Mouse (Mus musculus): ENCODE data around the gene Tmem144. TPM values are rescaled to one million over a fixed set of nuclear protein-coding genes. Genes with fewer than 3 reads are reported as not detected.
A peak's percentile ranks its signal among the peaks of the same experiment; 100 is the strongest.
"Not testable (repeated sequence)": the region's sequence is repeated elsewhere in the genome, so short reads cannot be mapped to it uniquely, and the experiment has no call there.

Tmem144 gene
- polyA plus RNA-seq, 1 experiment = not detected

GRCm38 (mm10) chr3:79821131-79821530 is 31.4 kb downstream of the Tmem144 start:
- TF ChIP-seq GATA1 (IDR thresholded peaks at IDR 0.05; ENCODE audit: low read length) (no peak), TAL1 (IDR thresholded peaks at IDR 0.05; ENCODE audit: low read length) (no peak)
- Histone ChIP-seq H3K4me3 (replicated peaks) (no peak overlapping the region), H3K36me3 (ENCODE audit: control insufficient read depth) (no peaks in the 10 kb centered on the region), H3K4me1 (ENCODE audit: control insufficient read depth) (no peaks in the 10 kb centered on the region), H3K27me3 (ENCODE audit: control insufficient read depth) (no peaks in the 10 kb centered on the region), H3K9me3 (ENCODE audit: control insufficient read depth, low read length) (no peaks in the 10 kb centered on the region)

- TF ChIP-seq TAL1 (IDR thresholded peaks at IDR 0.05; ENCODE audit: low read length) (no peak), GATA1 (IDR thresholded peaks at IDR 0.05; ENCODE audit: low read length) (no peak)
- H3K4me3 ChIP-seq (replicated peaks) = no peak overlapping the region
- H3K4me1 ChIP-seq (ENCODE audit: control insufficient read depth) = peaks cover 8% of the 10 kb centered on the region
- no peaks in the 10 kb centered on the region for H3K36me3 ChIP-seq (ENCODE audit: control insufficient read depth)
- no peaks in the 10 kb centered on the region for H3K27me3 ChIP-seq (ENCODE audit: control insufficient read depth)
- no peaks in the 10 kb centered on the region for H3K9me3 ChIP-seq (ENCODE audit: control insufficient read depth, low read length)
Observed at GRCm38 (mm10) chr3:79818202-79818995, 34.2 kb downstream of the Tmem144 start.

GRCm38 (mm10) chr3:79816229-79816628 is 36.3 kb downstream of the Tmem144 start:
- Histone ChIP-seq H3K4me3 (replicated peaks) (no peak overlapping the region), H3K36me3 (ENCODE audit: control insufficient read depth) (no peaks in the 10 kb centered on the region), H3K27me3 (ENCODE audit: control insufficient read depth) (no peaks in the 10 kb centered on the region), H3K9me3 (ENCODE audit: control insufficient read depth, low read length) (no peaks in the 10 kb centered on the region), H3K4me1 (ENCODE audit: control insufficient read depth) (peaks cover 29% of the 10 kb centered on the region)
- TF ChIP-seq TAL1 (IDR thresholded peaks at IDR 0.05; ENCODE audit: low read length) (no peak), GATA1 (IDR thresholded peaks at IDR 0.05; ENCODE audit: low read length) (no peak)

- Histone ChIP-seq H3K36me3 (ENCODE audit: control insufficient read depth) (no peaks in the 10 kb centered on the region), H3K4me3 (replicated peaks) (no peak overlapping the region), H3K27me3 (ENCODE audit: control insufficient read depth) (no peaks in the 10 kb centered on the region), H3K9me3 (ENCODE audit: control insufficient read depth, low read length) (no peaks in the 10 kb centered on the region), H3K4me1 (ENCODE audit: control insufficient read depth) (peaks cover 48% of the 10 kb centered on the region)
- TF ChIP-seq TAL1 (IDR thresholded peaks at IDR 0.05; ENCODE audit: low read length) (no peak), GATA1 (IDR thresholded peaks at IDR 0.05; ENCODE audit: low read length) (no peak)
Observed at GRCm38 (mm10) chr3:79813814-79814490, 38.6 kb downstream of the Tmem144 start.

GRCm38 (mm10) chr3:79812042-79812441 is 40.5 kb downstream of the Tmem144 start:
- H3K36me3 ChIP-seq (ENCODE audit: control insufficient read depth) = no peaks in the 10 kb centered on the region
- no peak for TF ChIP-seq TAL1 (IDR thresholded peaks at IDR 0.05; ENCODE audit: low read length)
- TF ChIP-seq GATA1 (IDR thresholded peaks at IDR 0.05; ENCODE audit: low read length) = no peak
- H3K4me1 ChIP-seq (ENCODE audit: control insufficient read depth) = peaks cover 48% of the 10 kb centered on the region
- H3K27me3 ChIP-seq (ENCODE audit: control insufficient read depth) = no peaks in the 10 kb centered on the region
- no peaks in the 10 kb centered on the region for H3K9me3 ChIP-seq (ENCODE audit: control insufficient read depth, low read length)
- H3K4me3 ChIP-seq (replicated peaks) = peak overlapping the region; percentile 1

- peak overlapping the region; percentile 1 for H3K4me3 ChIP-seq (replicated peaks)
- peaks cover 48% of the 10 kb centered on the region for H3K4me1 ChIP-seq (ENCODE audit: control insufficient read depth)
- TF ChIP-seq TAL1 (IDR thresholded peaks at IDR 0.05; ENCODE audit: low read length) = no peak
- TF ChIP-seq GATA1 (IDR thresholded peaks at IDR 0.05; ENCODE audit: low read length) = no peak
- H3K27me3 ChIP-seq (ENCODE audit: control insufficient read depth) = no peaks in the 10 kb centered on the region
- no peaks in the 10 kb centered on the region for H3K36me3 ChIP-seq (ENCODE audit: control insufficient read depth)
- no peaks in the 10 kb centered on the region for H3K9me3 ChIP-seq (ENCODE audit: control insufficient read depth, low read length)
Observed at GRCm38 (mm10) chr3:79811632-79812031, 40.9 kb downstream of the Tmem144 start.

GRCm38 (mm10) chr3:79810563-79810962 is 42.0 kb downstream of the Tmem144 start:
- Histone ChIP-seq H3K9me3 (ENCODE audit: control insufficient read depth, low read length) (no peaks in the 10 kb centered on the region), H3K4me3 (replicated peaks) (peak overlapping the region; percentile 26), H3K4me1 (ENCODE audit: control insufficient read depth) (peaks cover 48% of the 10 kb centered on the region), H3K36me3 (ENCODE audit: control insufficient read depth) (no peaks in the 10 kb centered on the region), H3K27me3 (ENCODE audit: control insufficient read depth) (no peaks in the 10 kb centered on the region)
- TF ChIP-seq TAL1 (IDR thresholded peaks at IDR 0.05; ENCODE audit: low read length) (0 out of 3 replicates have a peak, but pooled peaks have one; percentile 29), GATA1 (IDR thresholded peaks at IDR 0.05; ENCODE audit: low read length) (no peak)

- H3K27me3 ChIP-seq (ENCODE audit: control insufficient read depth) = no peaks in the 10 kb centered on the region
- H3K9me3 ChIP-seq (ENCODE audit: control insufficient read depth, low read length) = no peaks in the 10 kb centered on the region
- peaks cover 46% of the 10 kb centered on the region for H3K4me1 ChIP-seq (ENCODE audit: control insufficient read depth)
- no peaks in the 10 kb centered on the region for H3K36me3 ChIP-seq (ENCODE audit: control insufficient read depth)
- TF ChIP-seq TAL1 (IDR thresholded peaks at IDR 0.05; ENCODE audit: low read length) (no peak), GATA1 (IDR thresholded peaks at IDR 0.05; ENCODE audit: low read length) (no peak)
- H3K4me3 ChIP-seq (replicated peaks) = no peak overlapping the region
Observed at GRCm38 (mm10) chr3:79809180-79809567, 43.4 kb downstream of the Tmem144 start.

GRCm38 (mm10) chr3:79808530-79809179 is 43.9 kb downstream of the Tmem144 start:
- TF ChIP-seq TAL1 (IDR thresholded peaks at IDR 0.05; ENCODE audit: low read length) = no peak
- TF ChIP-seq GATA1 (IDR thresholded peaks at IDR 0.05; ENCODE audit: low read length) = no peak

GRCm38 (mm10) chr3:79800761-79801160 is 51.8 kb downstream of the Tmem144 start:
- not testable (repeated sequence) for H3K27me3 ChIP-seq (ENCODE audit: control insufficient read depth); H3K9me3 ChIP-seq (ENCODE audit: control insufficient read depth, low read length); H3K4me3 ChIP-seq (replicated peaks); H3K36me3 ChIP-seq (ENCODE audit: control insufficient read depth); H3K4me1 ChIP-seq (ENCODE audit: control insufficient read depth)

More at GRCm38 (mm10) chr3:79808530-79809179, 43.9 kb downstream of the Tmem144 start:
- Histone ChIP-seq H3K4me1 (ENCODE audit: control insufficient read depth) (peaks cover 43% of the 10 kb centered on the region), H3K4me3 (replicated peaks) (no peak overlapping the region), H3K9me3 (ENCODE audit: control insufficient read depth, low read length) (no peaks in the 10 kb centered on the region), H3K27me3 (ENCODE audit: control insufficient read depth) (no peaks in the 10 kb centered on the region), H3K36me3 (ENCODE audit: control insufficient read depth) (no peaks in the 10 kb centered on the region)
